Mouse (Mus musculus) midbrain, embryonic 15.5 days (tissue): ENCODE measurements around the gene Atad5. TPM values are rescaled to one million over a fixed set of nuclear protein-coding genes. Genes with fewer than 3 reads are reported as not detected.
A peak's percentile ranks its signal among the peaks of the same experiment; 100 is the strongest.
"Not testable (repeated sequence)": the region's sequence is repeated elsewhere in the genome, so short reads cannot be mapped to it uniquely, and the experiment has no call there.

Experiments used
- ATAC-seq: fragments of 200-750 bp; cut with Nextera tagmentation; replicated peaks from 2 replicates; pipeline ENCODE4 v1.8.0; 2017; ENCODE audit warnings: moderate TSS enrichment
- H3K27ac ChIP-seq: fragments of 300-500 bp; sonication (generic); 2 replicates; pipeline ENCODE4 v1.5.1; 2015; ENCODE audit warnings: mild to moderate bottlenecking, inconsistent platforms
- H3K27me3 ChIP-seq: fragments of 300-500 bp; sonication (generic); replicated peaks from 2 replicates; pipeline ENCODE4 v1.6.1; 2015; ENCODE audit warnings: inconsistent platforms
- H3K36me3 ChIP-seq: fragments of 300-500 bp; sonication (generic); replicated peaks from 2 replicates; pipeline ENCODE4 v1.6.1; 2015; ENCODE audit warnings: inconsistent platforms
- H3K4me1 ChIP-seq: fragments of 300-500 bp; sonication (generic); 2 replicates; pipeline ENCODE4 v1.6.1; 2015; ENCODE audit warnings: inconsistent platforms
- H3K4me2 ChIP-seq: fragments of 300-500 bp; sonication (generic); 2 replicates; pipeline ENCODE4 v1.6.1; 2015; ENCODE audit warnings: inconsistent platforms, mild to moderate bottlenecking, moderate library complexity
- H3K4me3 ChIP-seq: fragments of 300-500 bp; sonication (generic); 2 replicates; pipeline ENCODE4 v1.5.1; 2015; ENCODE audit warnings: mild to moderate bottlenecking, inconsistent platforms
- H3K9ac ChIP-seq: fragments of 300-500 bp; sonication (generic); 2 replicates; pipeline ENCODE4 v1.6.1; 2015; ENCODE audit warnings: mild to moderate bottlenecking, inconsistent platforms
- H3K9me3 ChIP-seq: fragments of 300-500 bp; sonication (generic); 2 replicates; pipeline ENCODE4 v1.6.1; 2016; ENCODE audit warnings: inconsistent platforms
- WGBS: fragments of 180-500 bp; shearing (Covaris S2); methylation state at CpG from one replicate; pipeline ENCODE4 v1.1.7; 2015; ENCODE audit warnings: mixed read lengths; 5-methylcytosine and 5-hydroxymethylcytosine counted together
- polyA plus RNA-seq: library from polyadenylated mRNA; unstranded; fragments of >200 nt; fragmentation: Nextera tagmentation; extraction: Ambion mirVana; gene quantifications from 2 replicates; pipeline ENCODE4 v1.2.1, GENCODE M21; 2015

The Atad5 gene
- 5.1 TPM in 2 replicates for polyA plus RNA-seq

DNA sequence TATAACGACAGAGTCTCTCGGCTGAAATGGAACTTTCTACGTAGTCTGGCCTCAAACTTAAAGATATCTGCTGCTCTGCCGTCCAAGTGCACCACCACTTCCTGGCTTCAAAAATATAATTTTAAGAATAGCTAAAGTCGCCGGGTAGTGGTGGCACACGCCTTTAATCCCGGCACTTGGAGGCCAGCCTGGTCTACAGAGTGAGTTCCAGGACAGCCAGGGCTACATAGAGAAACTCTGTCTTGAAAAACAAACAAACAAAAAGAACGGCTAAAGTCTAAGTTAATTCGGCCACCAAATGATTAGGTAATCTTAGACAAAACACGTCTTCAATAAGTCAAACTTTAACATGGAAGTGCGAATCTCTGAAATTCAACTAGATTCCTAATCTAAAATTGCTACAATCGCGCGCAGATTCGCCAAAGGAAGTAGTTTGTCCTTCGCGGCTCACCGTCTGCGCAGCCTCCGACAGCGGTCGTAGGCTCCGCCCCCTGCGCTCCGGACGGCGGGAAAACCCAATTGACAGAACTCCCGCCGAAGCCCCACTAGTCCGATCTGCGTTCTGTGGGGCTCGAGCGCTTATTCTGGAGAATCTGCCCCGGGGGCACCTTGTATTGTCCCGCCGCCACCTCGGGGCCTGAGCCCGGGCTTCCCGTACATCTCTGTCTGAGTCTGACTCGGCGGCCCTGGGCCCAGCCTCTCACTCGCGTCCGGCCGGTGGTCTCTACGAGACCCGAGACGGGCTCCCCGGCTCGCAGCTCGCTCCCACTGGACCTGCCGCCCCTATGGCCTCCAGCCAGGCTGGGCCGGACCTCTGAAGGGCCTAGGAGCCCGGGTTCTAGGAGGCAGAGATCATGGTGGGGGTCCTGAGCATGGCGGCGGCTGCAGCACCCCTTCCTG, at the start of gene Atad5:
Gene Atad5, plus strand, starts transcription at position 484 of the 900 bp plus-strand sequence.
- peak; percentile 75 for ATAC-seq
- Histone ChIP-seq H3K9me3 (no peaks in the 10 kb centered on the region), H3K27ac (no peak within 1 kb of the TSS), H3K4me2 (peak within 1 kb of the TSS; percentile 76), H3K9ac (peak within 1 kb of the TSS; percentile 78), H3K27me3 (no peaks in the 10 kb centered on the region), H3K4me1 (peaks cover 14% of the 10 kb centered on the region), H3K4me3 (peak within 1 kb of the TSS; percentile 76), H3K36me3 (no peaks in the 10 kb centered on the region)
- WGBS: 5% methylated on average over 57 of the region's 57 CpGs

DNA sequence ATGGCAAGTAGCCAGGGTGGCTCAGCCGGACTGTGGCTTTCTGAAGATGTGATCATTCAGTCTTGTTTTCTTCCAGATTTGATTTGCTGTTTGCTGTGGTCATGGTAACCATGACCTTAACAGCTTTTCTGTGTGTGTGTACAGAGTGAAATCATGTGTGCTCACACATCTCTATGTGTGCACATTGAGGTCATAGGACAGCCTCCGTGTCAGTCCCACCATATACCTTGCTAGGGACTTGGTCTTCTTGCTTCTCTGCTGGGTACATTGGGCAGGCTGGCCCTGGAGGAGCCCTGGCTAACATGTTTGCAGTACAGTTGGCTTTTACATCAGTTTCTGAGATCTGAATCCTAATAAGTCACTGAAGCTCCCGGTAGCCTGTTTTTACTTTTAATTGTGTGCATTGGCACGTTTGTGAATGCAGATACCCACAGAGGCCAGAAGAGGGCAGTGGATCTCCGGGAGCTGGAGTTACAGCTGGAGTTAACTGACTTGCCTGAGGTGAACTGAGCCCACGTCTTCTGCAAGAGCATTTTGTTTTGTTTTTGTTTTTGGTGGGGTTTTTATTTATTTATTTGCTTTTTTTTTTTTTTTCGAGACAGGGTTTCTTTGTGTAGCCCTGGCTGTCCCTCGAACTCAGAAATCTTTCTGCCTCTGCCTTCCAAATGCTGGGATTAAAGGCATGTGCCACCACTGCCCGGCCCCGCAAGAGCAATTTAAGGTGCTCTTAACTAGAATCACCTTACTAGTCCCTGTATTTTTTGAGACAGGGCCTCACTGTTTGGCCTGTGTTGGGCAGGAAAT, 46.4 kb upstream of the Atad5 start:
- Histone ChIP-seq H3K4me1 (no peaks in the 10 kb centered on the region), H3K9me3 (no peaks in the 10 kb centered on the region)
- WGBS: 56% methylated on average over 10 of the region's 10 CpGs

DNA sequence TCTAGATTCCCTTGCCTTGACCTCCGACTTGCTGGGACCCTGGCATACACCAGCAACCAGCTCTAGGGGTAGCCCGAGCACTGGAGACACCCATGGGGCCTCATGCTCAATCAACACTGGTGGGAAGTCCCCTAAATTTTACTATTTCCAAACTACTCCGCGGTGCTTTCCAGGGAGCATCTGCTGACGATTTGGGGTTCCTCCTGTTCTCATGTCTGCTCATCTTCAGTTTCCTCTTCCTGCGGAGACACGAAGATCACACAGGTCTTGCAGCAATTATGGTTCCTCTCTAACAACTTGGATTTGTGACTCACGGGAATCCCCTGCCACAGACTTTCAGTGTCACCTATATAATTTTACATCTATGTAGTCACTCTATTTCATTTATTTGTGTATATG, 45.8 kb upstream of the Atad5 start:
- no peak overlapping the region for H3K9ac ChIP-seq
- no peaks in the 10 kb centered on the region for H3K4me1 ChIP-seq
- H3K9me3 ChIP-seq: no peaks in the 10 kb centered on the region
- no peak overlapping the region for H3K4me2 ChIP-seq
- ATAC-seq: no peak
- H3K36me3 ChIP-seq: no peaks in the 10 kb centered on the region
- H3K4me3 ChIP-seq: no peak overlapping the region
- no peaks in the 10 kb centered on the region for H3K27me3 ChIP-seq
- 90% methylated on average over 8 of the region's 8 CpGs for WGBS
- no peak overlapping the region for H3K27ac ChIP-seq

More for the DNA sequence above, 46.4 kb upstream of the Atad5 start:
- Histone ChIP-seq H3K27me3 (no peaks in the 10 kb centered on the region), H3K9ac (no peak overlapping the region), H3K27ac (no peak overlapping the region), H3K4me2 (no peak overlapping the region), H3K36me3 (no peaks in the 10 kb centered on the region), H3K4me3 (no peak overlapping the region)
- no peak for ATAC-seq

DNA sequence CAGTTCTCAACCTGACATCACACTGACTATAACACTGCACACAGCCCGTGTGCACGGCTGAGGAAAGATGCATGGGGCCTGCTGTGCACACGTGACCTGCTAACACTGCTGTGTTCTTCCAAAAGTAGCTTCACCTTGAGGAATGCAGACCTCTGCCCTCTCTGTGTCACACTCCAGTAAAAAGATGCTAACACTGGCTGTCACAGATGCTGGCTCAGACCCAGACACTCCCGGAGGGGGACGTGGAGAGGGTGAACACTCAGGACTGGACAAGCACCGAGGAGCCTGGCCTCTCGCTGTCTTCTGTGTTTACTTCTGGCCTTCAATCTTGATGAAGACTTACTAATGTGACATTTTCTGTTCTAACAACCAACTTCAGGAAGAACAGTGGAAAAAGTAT, 42.3 kb upstream of the Atad5 start:
- H3K9ac ChIP-seq: no peak overlapping the region
- H3K4me3 ChIP-seq: no peak overlapping the region
- no peak overlapping the region for H3K27ac ChIP-seq
- WGBS: 86% methylated on average over 7 of the region's 7 CpGs
- H3K4me1 ChIP-seq: no peaks in the 10 kb centered on the region
- ATAC-seq: no peak
- no peaks in the 10 kb centered on the region for H3K9me3 ChIP-seq
- H3K27me3 ChIP-seq: no peaks in the 10 kb centered on the region
- H3K4me2 ChIP-seq: no peak overlapping the region
- H3K36me3 ChIP-seq: no peaks in the 10 kb centered on the region

DNA sequence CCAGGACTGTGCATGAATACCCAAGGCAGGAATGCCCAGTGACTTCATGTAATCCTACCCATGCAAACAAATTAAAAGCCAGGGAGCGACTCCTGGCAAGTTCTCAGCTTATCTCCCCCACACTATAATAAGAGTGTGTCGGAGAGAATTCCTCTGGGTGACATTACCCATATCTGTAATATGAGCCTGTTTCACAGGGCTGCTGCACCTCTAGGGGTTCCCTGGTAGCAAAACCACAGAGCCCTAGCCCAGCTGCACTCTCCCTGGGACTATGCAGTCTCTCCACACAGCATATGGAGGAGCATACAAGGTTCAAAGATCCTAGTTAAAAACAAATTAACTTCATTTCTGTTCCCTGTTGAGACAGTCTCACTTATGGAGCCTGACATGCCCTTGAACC, 39.1 kb upstream of the Atad5 start:
- no peaks in the 10 kb centered on the region for H3K36me3 ChIP-seq
- H3K4me3 ChIP-seq: no peak overlapping the region
- no peak for ATAC-seq
- no peak overlapping the region for H3K4me2 ChIP-seq
- H3K9ac ChIP-seq: no peak overlapping the region
- H3K27me3 ChIP-seq: no peaks in the 10 kb centered on the region
- WGBS: 62% methylated on average over 2 of the region's 2 CpGs
- H3K27ac ChIP-seq: no peak overlapping the region
- H3K9me3 ChIP-seq: no peaks in the 10 kb centered on the region
- H3K4me1 ChIP-seq: no peaks in the 10 kb centered on the region

DNA sequence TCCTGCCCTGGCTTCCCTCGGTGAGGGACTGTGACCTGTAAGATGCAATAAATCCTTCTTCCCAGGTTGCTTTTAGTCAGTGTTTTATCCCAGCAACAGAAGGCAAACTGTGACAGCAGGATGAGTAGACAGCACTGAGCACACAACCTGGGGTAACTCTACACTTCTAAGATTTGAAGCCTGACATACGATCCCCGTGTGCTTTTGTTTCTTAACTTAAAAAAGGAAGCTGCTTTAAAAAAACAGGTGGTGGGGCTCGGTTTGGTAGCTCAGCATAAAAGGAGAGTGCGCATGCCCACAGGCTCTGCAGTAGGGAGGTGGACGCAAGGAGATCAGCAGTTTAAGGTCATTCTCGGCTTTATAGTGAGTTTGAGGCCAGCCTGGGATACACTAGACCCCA, 36.7 kb upstream of the Atad5 start:
- WGBS: 78% methylated on average over 7 of the region's 7 CpGs
- no peak overlapping the region for H3K9ac ChIP-seq
- H3K36me3 ChIP-seq: no peaks in the 10 kb centered on the region
- H3K4me1 ChIP-seq: no peaks in the 10 kb centered on the region
- H3K4me3 ChIP-seq: no peak overlapping the region
- H3K9me3 ChIP-seq: no peaks in the 10 kb centered on the region
- H3K4me2 ChIP-seq: no peak overlapping the region
- no peaks in the 10 kb centered on the region for H3K27me3 ChIP-seq
- H3K27ac ChIP-seq: no peak overlapping the region
- no peak for ATAC-seq

DNA sequence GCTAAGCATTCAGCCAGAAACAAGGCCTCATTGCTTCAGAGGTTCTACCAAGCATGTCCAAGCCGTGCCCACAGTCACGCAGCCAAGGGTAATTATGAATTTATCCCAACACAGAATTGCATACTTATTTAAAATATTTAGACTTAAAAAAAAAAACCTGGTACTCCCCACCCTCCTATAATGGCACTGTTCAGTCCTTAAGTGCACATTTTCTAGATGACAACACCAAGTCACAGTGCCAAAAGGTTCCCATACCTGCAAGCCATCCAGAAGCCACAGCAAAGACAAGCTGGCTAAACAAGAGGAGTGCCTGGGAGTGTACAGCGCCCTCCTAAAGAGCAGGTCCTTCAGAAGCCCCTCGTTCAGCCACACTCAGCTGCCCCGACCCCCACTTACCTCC, 36.0 kb upstream of the Atad5 start:
- no peak overlapping the region for H3K27ac ChIP-seq
- H3K4me2 ChIP-seq: no peak overlapping the region
- no peaks in the 10 kb centered on the region for H3K27me3 ChIP-seq
- no peak overlapping the region for H3K4me3 ChIP-seq
- H3K4me1 ChIP-seq: no peaks in the 10 kb centered on the region
- no peaks in the 10 kb centered on the region for H3K36me3 ChIP-seq
- no peak overlapping the region for H3K9ac ChIP-seq
- no peaks in the 10 kb centered on the region for H3K9me3 ChIP-seq
- ATAC-seq: no peak
- 89% methylated on average over 5 of the region's 5 CpGs for WGBS

DNA sequence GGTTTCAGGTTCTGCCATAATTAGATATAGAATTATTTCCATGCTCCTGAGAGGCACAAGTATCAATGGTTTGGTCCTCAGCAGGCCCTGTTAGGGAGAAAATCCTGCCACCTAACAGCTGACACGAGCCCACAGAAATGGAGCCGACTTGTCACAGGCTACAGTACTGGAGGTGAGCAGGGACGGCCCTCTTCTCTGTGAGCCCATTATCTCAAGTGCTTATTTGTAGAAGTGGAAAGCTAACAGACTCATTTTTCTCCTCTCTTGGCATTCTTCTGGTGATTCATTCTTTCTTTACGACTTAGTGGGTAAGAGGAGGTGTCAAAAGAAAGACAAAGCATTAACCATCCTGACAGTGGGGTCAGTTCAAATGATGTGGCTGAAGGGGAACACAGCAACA, 34.5 kb upstream of the Atad5 start:
- Histone ChIP-seq H3K27me3 (no peaks in the 10 kb centered on the region), H3K9ac (no peak overlapping the region), H3K9me3 (no peaks in the 10 kb centered on the region), H3K36me3 (0 out of 2 replicates have a peak, but pooled peaks cover 4% of the 10 kb centered on the region), H3K4me1 (no peaks in the 10 kb centered on the region), H3K4me2 (no peak overlapping the region), H3K27ac (no peak overlapping the region), H3K4me3 (no peak overlapping the region)
- 88% methylated on average over 4 of the region's 4 CpGs for WGBS
- ATAC-seq: no peak

DNA sequence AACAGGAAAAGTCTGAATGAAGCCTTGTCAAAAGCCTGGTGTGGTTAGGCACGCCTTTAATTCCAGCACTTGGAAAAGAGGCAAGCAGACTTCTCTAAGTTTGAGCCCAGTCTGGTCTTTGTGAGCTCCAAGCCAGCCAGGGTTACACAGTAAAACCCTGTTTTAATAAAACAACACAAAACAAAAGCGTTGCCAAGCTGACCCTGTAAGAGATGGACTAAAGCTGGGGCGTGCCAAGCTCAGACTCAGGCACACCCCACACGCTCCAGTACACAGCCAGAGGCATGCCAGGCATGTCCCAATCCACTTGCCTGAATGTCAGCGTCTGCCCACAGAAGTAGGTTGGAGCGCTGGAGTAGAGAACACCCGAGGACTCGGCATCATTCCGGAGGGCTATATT, 33.1 kb upstream of the Atad5 start:
- ATAC-seq: no peak
- Histone ChIP-seq H3K9me3 (no peaks in the 10 kb centered on the region), H3K27me3 (no peaks in the 10 kb centered on the region), H3K4me3 (no peak overlapping the region), H3K4me2 (no peak overlapping the region), H3K9ac (no peak overlapping the region), H3K27ac (no peak overlapping the region), H3K36me3 (0 out of 2 replicates have a peak, but pooled peaks cover 4% of the 10 kb centered on the region), H3K4me1 (no peaks in the 10 kb centered on the region)
- 90% methylated on average over 9 of the region's 9 CpGs for WGBS

DNA sequence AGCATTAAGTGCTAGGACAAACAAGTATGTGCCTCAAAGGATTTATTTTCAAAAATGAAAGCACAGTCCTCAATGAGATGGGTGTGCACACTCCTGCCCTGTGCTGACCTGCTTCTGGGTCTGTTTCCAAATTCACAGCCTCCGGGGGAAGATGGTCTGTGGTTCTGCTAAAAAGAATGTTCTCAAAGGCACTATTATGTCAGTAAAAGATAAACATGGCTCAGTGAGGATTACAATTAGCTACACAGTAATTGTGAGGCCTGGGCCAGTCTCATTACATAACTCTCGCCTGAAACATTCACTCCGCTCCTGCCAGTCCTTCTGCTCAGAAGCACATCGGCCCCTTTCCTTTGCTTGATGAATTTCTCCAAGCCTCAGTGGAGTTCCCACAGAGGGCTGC, 27.0 kb upstream of the Atad5 start:
- ATAC-seq: no peak
- H3K27ac ChIP-seq: no peak overlapping the region
- no peak overlapping the region for H3K9ac ChIP-seq
- 60% methylated on average over 4 of the region's 4 CpGs for WGBS
- no peak overlapping the region for H3K4me3 ChIP-seq
- no peak overlapping the region for H3K4me2 ChIP-seq
- H3K27me3 ChIP-seq: no peaks in the 10 kb centered on the region
- H3K36me3 ChIP-seq: 0 out of 2 replicates have a peak, but pooled peaks cover 4% of the 10 kb centered on the region
- no peaks in the 10 kb centered on the region for H3K9me3 ChIP-seq
- H3K4me1 ChIP-seq: no peaks in the 10 kb centered on the region

DNA sequence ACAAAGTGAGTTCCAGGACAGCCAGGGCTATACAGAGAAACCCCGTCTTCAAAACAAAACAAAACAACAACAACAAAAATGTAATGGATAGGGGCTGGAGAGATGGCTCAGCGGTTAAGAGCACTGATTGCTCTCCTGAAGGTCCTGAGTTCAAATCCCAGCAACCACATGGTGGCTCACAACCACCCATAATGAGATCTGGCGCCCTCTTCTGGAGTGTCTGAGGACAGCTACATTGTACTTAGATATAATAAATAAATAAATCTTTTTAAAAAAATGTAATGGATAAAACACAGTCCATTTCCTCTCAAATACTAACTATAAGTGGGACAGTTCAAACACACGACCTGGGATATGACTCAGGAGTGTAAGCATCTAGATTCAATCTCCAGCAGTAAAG, 22.8 kb upstream of the Atad5 start:
- H3K4me2 ChIP-seq, H3K9ac ChIP-seq, H3K36me3 ChIP-seq, H3K9me3 ChIP-seq, H3K4me3 ChIP-seq, ATAC-seq, H3K27ac ChIP-seq, H3K4me1 ChIP-seq, H3K27me3 ChIP-seq: not testable (repeated sequence)
- 90% methylated on average over 4 of the region's 4 CpGs for WGBS

DNA sequence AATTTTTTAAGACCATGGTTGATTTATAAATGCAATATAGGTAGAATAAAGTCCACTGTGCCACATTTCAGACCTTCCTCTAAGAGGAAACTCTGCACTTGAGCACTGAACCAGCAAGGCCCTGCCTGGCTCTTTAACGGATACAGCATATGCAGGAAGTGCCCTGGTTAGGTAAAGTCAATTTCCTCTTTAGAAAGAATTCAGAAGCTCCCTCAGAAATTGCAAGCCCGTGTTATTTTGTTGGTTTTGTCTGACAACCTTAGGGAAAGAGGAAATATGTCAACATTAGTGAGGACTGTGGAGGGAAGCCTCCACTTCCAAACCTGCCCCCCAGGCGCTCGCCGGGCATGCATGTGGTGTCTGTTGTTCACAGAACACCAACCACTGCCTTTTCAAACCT, 21.6 kb upstream of the Atad5 start:
- H3K4me1 ChIP-seq: no peaks in the 10 kb centered on the region
- H3K4me3 ChIP-seq: no peak overlapping the region
- no peak for ATAC-seq
- no peak overlapping the region for H3K9ac ChIP-seq
- no peak overlapping the region for H3K27ac ChIP-seq
- H3K36me3 ChIP-seq: no peaks in the 10 kb centered on the region
- no peaks in the 10 kb centered on the region for H3K27me3 ChIP-seq
- H3K4me2 ChIP-seq: no peak overlapping the region
- H3K9me3 ChIP-seq: no peaks in the 10 kb centered on the region
- 88% methylated on average over 5 of the region's 5 CpGs for WGBS
